Mouse (Mus musculus): ENCODE data around the gene Mtfp1. TPM values are rescaled to one million over a fixed set of nuclear protein-coding genes. Genes with fewer than 3 reads are reported as not detected.

The Mtfp1 gene
- polyA plus RNA-seq, 1 experiment from 2014 or later = 6.3 TPM

GRCm38 (mm10) chr11:4096054-4096984 lies 1.1 kb upstream of the Mtfp1 start:
- ATAC-seq (ENCODE audit: low FRiP score, low read depth) = peak; percentile 94

GRCm38 (mm10) chr11:4094378-4095170 lies 671 bp downstream of the Mtfp1 start:
- H3K9ac ChIP-seq = peak overlapping the region; percentile 67
- no peak overlapping the region for H3K27ac ChIP-seq
- peak overlapping the region; percentile 52 for H3K4me3 ChIP-seq
- H3K36me3 ChIP-seq = peaks cover 14% of the 10 kb centered on the region
- WGBS = 9% methylated on average over 23 of the region's 24 CpGs
- no peaks in the 10 kb centered on the region for H3K9me3 ChIP-seq
- ATAC-seq (ENCODE audit: low FRiP score, low read depth) = no peak
- peak overlapping the region; percentile 90 for H3K4me2 ChIP-seq (replicated peaks)
- H3K4me1 ChIP-seq = peaks cover 25% of the 10 kb centered on the region
- no peaks in the 10 kb centered on the region for H3K27me3 ChIP-seq

More at GRCm38 (mm10) chr11:4096054-4096984, 1.1 kb upstream of the Mtfp1 start:
- Histone ChIP-seq H3K36me3 (peaks cover 7% of the 10 kb centered on the region), H3K4me3 (peak overlapping the region; percentile 52), H3K4me2 (replicated peaks) (peak overlapping the region; percentile 90), H3K27me3 (no peaks in the 10 kb centered on the region), H3K9ac (peak overlapping the region; percentile 87), H3K4me1 (peaks cover 25% of the 10 kb centered on the region), H3K27ac (peak overlapping the region; percentile 85), H3K9me3 (no peaks in the 10 kb centered on the region)
- WGBS = 3% methylated on average over 45 of the region's 45 CpGs

GRCm38 (mm10) chr11:4093459-4094377 lies 1.5 kb downstream of the Mtfp1 start:
- no peak for ATAC-seq (ENCODE audit: low FRiP score, low read depth)
- no peaks in the 10 kb centered on the region for H3K9me3 ChIP-seq
- peaks cover 14% of the 10 kb centered on the region for H3K36me3 ChIP-seq
- H3K27me3 ChIP-seq = no peaks in the 10 kb centered on the region
- 89% methylated on average over 18 of the region's 18 CpGs for WGBS
- no peak overlapping the region for H3K4me3 ChIP-seq
- no peak overlapping the region for H3K4me2 ChIP-seq (replicated peaks)
- no peak overlapping the region for H3K9ac ChIP-seq
- no peak overlapping the region for H3K27ac ChIP-seq
- H3K4me1 ChIP-seq = peaks cover 25% of the 10 kb centered on the region

- no peak overlapping the region for H3K27ac ChIP-seq
- no peaks in the 10 kb centered on the region for H3K9me3 ChIP-seq
- WGBS = 68% methylated on average over 2 of the region's 2 CpGs
- peaks cover 14% of the 10 kb centered on the region for H3K36me3 ChIP-seq
- 0 out of 2 replicates have a peak overlapping the region, but pooled peaks have one; percentile 14 for H3K9ac ChIP-seq
- H3K4me2 ChIP-seq (replicated peaks) = no peak overlapping the region
- H3K4me1 ChIP-seq = no peaks in the 10 kb centered on the region
- ATAC-seq (ENCODE audit: low FRiP score, low read depth) = no peak
- H3K27me3 ChIP-seq = no peaks in the 10 kb centered on the region
- H3K4me3 ChIP-seq = no peak overlapping the region
These were observed 8.0 kb downstream of the Mtfp1 start for GRCm38 (mm10) chr11:4087267-4087666.

- Histone ChIP-seq H3K4me3 (no peak overlapping the region), H3K27ac (no peak overlapping the region), H3K27me3 (no peaks in the 10 kb centered on the region), H3K9me3 (no peaks in the 10 kb centered on the region), H3K4me2 (replicated peaks) (no peak overlapping the region), H3K9ac (no peak overlapping the region), H3K36me3 (peaks cover 6% of the 10 kb centered on the region; the same call in 1 of the 2 replicates), H3K4me1 (no peaks in the 10 kb centered on the region)
- no peak for ATAC-seq (ENCODE audit: low FRiP score, low read depth)
- 53% methylated on average over 1 of the region's 1 CpGs for WGBS
These were observed 9.0 kb downstream of the Mtfp1 start for GRCm38 (mm10) chr11:4086246-4086645.

GRCm38 (mm10) chr11:4083316-4084078 lies 11.7 kb downstream of the Mtfp1 start:
- WGBS = 38% methylated on average over 5 of the region's 5 CpGs
- H3K36me3 ChIP-seq = no peaks in the 10 kb centered on the region
- no peak overlapping the region for H3K4me2 ChIP-seq (replicated peaks)
- no peak overlapping the region for H3K9ac ChIP-seq
- no peak for ATAC-seq (ENCODE audit: low FRiP score, low read depth)
- no peak overlapping the region for H3K27ac ChIP-seq
- no peaks in the 10 kb centered on the region for H3K9me3 ChIP-seq
- no peaks in the 10 kb centered on the region for H3K4me1 ChIP-seq
- H3K27me3 ChIP-seq = no peaks in the 10 kb centered on the region
- H3K4me3 ChIP-seq = no peak overlapping the region

GRCm38 (mm10) chr11:4080219-4080618 lies 15.0 kb downstream of the Mtfp1 start:
- 14% methylated on average over 4 of the region's 4 CpGs for WGBS
- no peaks in the 10 kb centered on the region for H3K27me3 ChIP-seq

GRCm38 (mm10) chr11:4078267-4078933 lies 16.8 kb downstream of the Mtfp1 start:
- H3K36me3 ChIP-seq = no peaks in the 10 kb centered on the region

More at GRCm38 (mm10) chr11:4080219-4080618, 15.0 kb downstream of the Mtfp1 start:
- no peak overlapping the region for H3K4me3 ChIP-seq
- no peaks in the 10 kb centered on the region for H3K4me1 ChIP-seq
- no peak overlapping the region for H3K4me2 ChIP-seq (replicated peaks)
- no peak for ATAC-seq (ENCODE audit: low FRiP score, low read depth)
- H3K36me3 ChIP-seq = no peaks in the 10 kb centered on the region
- no peak overlapping the region for H3K9ac ChIP-seq
- H3K9me3 ChIP-seq = no peaks in the 10 kb centered on the region
- no peak overlapping the region for H3K27ac ChIP-seq

GRCm38 (mm10) chr11:4076633-4077032 lies 18.6 kb downstream of the Mtfp1 start:
- Histone ChIP-seq H3K4me1 (no peaks in the 10 kb centered on the region), H3K27me3 (no peaks in the 10 kb centered on the region), H3K36me3 (no peaks in the 10 kb centered on the region), H3K4me3 (no peak overlapping the region), H3K9me3 (no peaks in the 10 kb centered on the region), H3K4me2 (replicated peaks) (no peak overlapping the region), H3K9ac (no peak overlapping the region), H3K27ac (no peak overlapping the region)
- no peak for ATAC-seq (ENCODE audit: low FRiP score, low read depth)
- 16% methylated on average over 8 of the region's 8 CpGs for WGBS

More at GRCm38 (mm10) chr11:4078267-4078933, 16.8 kb downstream of the Mtfp1 start:
- no peak overlapping the region for H3K27ac ChIP-seq
- H3K9me3 ChIP-seq = no peaks in the 10 kb centered on the region
- no peak overlapping the region for H3K4me2 ChIP-seq (replicated peaks)
- no peak overlapping the region for H3K4me3 ChIP-seq
- no peak overlapping the region for H3K9ac ChIP-seq
- WGBS = 83% methylated on average over 7 of the region's 7 CpGs
- no peaks in the 10 kb centered on the region for H3K4me1 ChIP-seq
- H3K27me3 ChIP-seq = no peaks in the 10 kb centered on the region
- no peak for ATAC-seq (ENCODE audit: low FRiP score, low read depth)

GRCm38 (mm10) chr11:4069664-4070063 lies 25.6 kb downstream of the Mtfp1 start:
- WGBS = 79% methylated on average over 1 of the region's 1 CpGs
- no peak for ATAC-seq (ENCODE audit: low FRiP score, low read depth)
- no peaks in the 10 kb centered on the region for H3K4me1 ChIP-seq
- H3K4me2 ChIP-seq (replicated peaks) = no peak overlapping the region
- no peak overlapping the region for H3K27ac ChIP-seq
- no peak overlapping the region for H3K9ac ChIP-seq
- H3K4me3 ChIP-seq = no peak overlapping the region
- peaks cover 2% of the 10 kb centered on the region; the same call in 1 of the 2 replicates for H3K27me3 ChIP-seq
- H3K9me3 ChIP-seq = no peaks in the 10 kb centered on the region
- no peaks in the 10 kb centered on the region for H3K36me3 ChIP-seq
